Mouse (Mus musculus): Measurements from ENCODE around the gene Lcn12. TPM values are rescaled to one million over a fixed set of nuclear protein-coding genes. Genes with fewer than 3 reads are reported as not detected.

The Lcn12 gene
- polyA plus RNA-seq, 1 experiment from 2014 or later, result not detected

- no peak overlapping the region for H3K4me3 ChIP-seq (ENCODE audit: low read depth, low read length)
- H3K9me3 ChIP-seq (ENCODE audit: low read depth, low read length), result no peaks in the 10 kb centered on the region
- DNase-seq (no peak), ATAC-seq (ENCODE audit: insufficient read depth) (no peak)
- no peaks in the 10 kb centered on the region for H3K4me1 ChIP-seq (ENCODE audit: insufficient read depth)
- H3K27me3 ChIP-seq (ENCODE audit: insufficient read depth, low read length), result no peaks in the 10 kb centered on the region
- no peak for TF ChIP-seq CTCF (IDR thresholded peaks at IDR 0.05; ENCODE audit: low read depth)
- no peak overlapping the region for H3K9ac ChIP-seq
- no peak overlapping the region for H3K4me2 ChIP-seq
- peaks cover 96% of the 10 kb centered on the region for H3K36me3 ChIP-seq (ENCODE audit: insufficient read depth)
- no peak overlapping the region for H3K27ac ChIP-seq (ENCODE audit: low read depth)
- WGBS, result 82% methylated on average over 9 of the region's 9 CpGs
Measured at GRCm38 (mm10) chr2:25526510-25527302, 33.0 kb upstream of the Lcn12 start.

- H3K27ac ChIP-seq (ENCODE audit: low read depth), result no peak overlapping the region
- H3K36me3 ChIP-seq (ENCODE audit: insufficient read depth), result peaks cover 6% of the 10 kb centered on the region
- 56% methylated on average over 3 of the region's 3 CpGs for WGBS
- ATAC-seq (ENCODE audit: insufficient read depth) (no peak), DNase-seq (peak; percentile 27)
- no peak overlapping the region for H3K4me2 ChIP-seq
- H3K9ac ChIP-seq, result no peak overlapping the region
- TF ChIP-seq CTCF (IDR thresholded peaks at IDR 0.05; ENCODE audit: low read depth), result 0 out of 2 replicates have a peak, but pooled peaks have one; percentile 21
- H3K4me1 ChIP-seq (ENCODE audit: insufficient read depth), result no peaks in the 10 kb centered on the region
- H3K27me3 ChIP-seq (ENCODE audit: insufficient read depth, low read length), result no peaks in the 10 kb centered on the region
- H3K9me3 ChIP-seq (ENCODE audit: low read depth, low read length), result no peaks in the 10 kb centered on the region
- no peak overlapping the region for H3K4me3 ChIP-seq (ENCODE audit: low read depth, low read length)
Measured at GRCm38 (mm10) chr2:25509912-25510311, 16.2 kb upstream of the Lcn12 start.

- ATAC-seq (ENCODE audit: insufficient read depth), result no peak
Measured at GRCm38 (mm10) chr2:25506964-25507363, 13.3 kb upstream of the Lcn12 start.

GRCm38 (mm10) chr2:25505860-25506259 lies 12.1 kb upstream of the Lcn12 start:
- no peak overlapping the region for H3K4me2 ChIP-seq
- peaks cover 5% of the 10 kb centered on the region for H3K4me1 ChIP-seq (ENCODE audit: insufficient read depth)
- H3K9me3 ChIP-seq (ENCODE audit: low read depth, low read length), result no peaks in the 10 kb centered on the region
- no peak for TF ChIP-seq CTCF (IDR thresholded peaks at IDR 0.05; ENCODE audit: low read depth)
- no peaks in the 10 kb centered on the region for H3K27me3 ChIP-seq (ENCODE audit: insufficient read depth, low read length)
- no peak overlapping the region for H3K9ac ChIP-seq
- no peak for ATAC-seq (ENCODE audit: insufficient read depth)
- H3K4me3 ChIP-seq (ENCODE audit: low read depth, low read length), result no peak overlapping the region
- H3K36me3 ChIP-seq (ENCODE audit: insufficient read depth), result peaks cover 26% of the 10 kb centered on the region
- no peak overlapping the region for H3K27ac ChIP-seq (ENCODE audit: low read depth)
- no peak for DNase-seq
- 93% methylated on average over 4 of the region's 4 CpGs for WGBS

More at GRCm38 (mm10) chr2:25506964-25507363, 13.3 kb upstream of the Lcn12 start:
- peaks cover 26% of the 10 kb centered on the region for H3K36me3 ChIP-seq (ENCODE audit: insufficient read depth)
- H3K4me3 ChIP-seq (ENCODE audit: low read depth, low read length), result no peak overlapping the region
- H3K9ac ChIP-seq, result no peak overlapping the region
- H3K9me3 ChIP-seq (ENCODE audit: low read depth, low read length), result no peaks in the 10 kb centered on the region
- H3K4me2 ChIP-seq, result no peak overlapping the region
- peak; percentile 41 for DNase-seq
- peaks cover under 1% of the 10 kb centered on the region; the same call in 1 of the 2 replicates for H3K4me1 ChIP-seq (ENCODE audit: insufficient read depth)
- peak; percentile 56 for TF ChIP-seq CTCF (IDR thresholded peaks at IDR 0.05; ENCODE audit: low read depth)
- H3K27me3 ChIP-seq (ENCODE audit: insufficient read depth, low read length), result no peaks in the 10 kb centered on the region
- 28% methylated on average over 5 of the region's 5 CpGs for WGBS
- no peak overlapping the region for H3K27ac ChIP-seq (ENCODE audit: low read depth)

- ATAC-seq (ENCODE audit: insufficient read depth) (no peak), DNase-seq (no peak)
- H3K9me3 ChIP-seq (ENCODE audit: low read depth, low read length), result no peaks in the 10 kb centered on the region
- no peak for TF ChIP-seq CTCF (IDR thresholded peaks at IDR 0.05; ENCODE audit: low read depth)
- H3K9ac ChIP-seq, result no peak overlapping the region
- H3K36me3 ChIP-seq (ENCODE audit: insufficient read depth), result peaks cover 26% of the 10 kb centered on the region
- H3K4me1 ChIP-seq (ENCODE audit: insufficient read depth), result peaks cover 7% of the 10 kb centered on the region
- H3K4me3 ChIP-seq (ENCODE audit: low read depth, low read length), result no peak overlapping the region
- 91% methylated on average over 1 of the region's 1 CpGs for WGBS
- no peak overlapping the region for H3K4me2 ChIP-seq
- H3K27ac ChIP-seq (ENCODE audit: low read depth), result no peak overlapping the region
- no peaks in the 10 kb centered on the region for H3K27me3 ChIP-seq (ENCODE audit: insufficient read depth, low read length)
Measured at GRCm38 (mm10) chr2:25505000-25505399, 11.3 kb upstream of the Lcn12 start.

GRCm38 (mm10) chr2:25504538-25504937 lies 10.8 kb upstream of the Lcn12 start:
- Histone ChIP-seq H3K9ac (no peak overlapping the region), H3K4me2 (no peak overlapping the region), H3K9me3 (ENCODE audit: low read depth, low read length) (no peaks in the 10 kb centered on the region), H3K4me1 (ENCODE audit: insufficient read depth) (peaks cover 8% of the 10 kb centered on the region), H3K27ac (ENCODE audit: low read depth) (no peak overlapping the region), H3K36me3 (ENCODE audit: insufficient read depth) (peaks cover 26% of the 10 kb centered on the region), H3K27me3 (ENCODE audit: insufficient read depth, low read length) (no peaks in the 10 kb centered on the region), H3K4me3 (ENCODE audit: low read depth, low read length) (no peak overlapping the region)
- no peak for DNase-seq
- ATAC-seq (ENCODE audit: insufficient read depth), result no peak
- no peak for TF ChIP-seq CTCF (IDR thresholded peaks at IDR 0.05; ENCODE audit: low read depth)
- WGBS, result 95% methylated on average over 19 of the region's 19 CpGs

GRCm38 (mm10) chr2:25502726-25503125 lies 9.0 kb upstream of the Lcn12 start:
- WGBS, result 75% methylated on average over 3 of the region's 3 CpGs
- DNase-seq, result no peak
- H3K4me1 ChIP-seq (ENCODE audit: insufficient read depth), result peaks cover 8% of the 10 kb centered on the region
- no peak overlapping the region for H3K9ac ChIP-seq
- no peak for ATAC-seq (ENCODE audit: insufficient read depth)
- no peak overlapping the region for H3K27ac ChIP-seq (ENCODE audit: low read depth)
- H3K4me3 ChIP-seq (ENCODE audit: low read depth, low read length), result no peak overlapping the region
- peaks cover 26% of the 10 kb centered on the region for H3K36me3 ChIP-seq (ENCODE audit: insufficient read depth)
- no peaks in the 10 kb centered on the region for H3K9me3 ChIP-seq (ENCODE audit: low read depth, low read length)
- TF ChIP-seq CTCF (IDR thresholded peaks at IDR 0.05; ENCODE audit: low read depth), result no peak
- no peak overlapping the region for H3K4me2 ChIP-seq
- no peaks in the 10 kb centered on the region for H3K27me3 ChIP-seq (ENCODE audit: insufficient read depth, low read length)
